Mouse (Mus musculus): Measurements from ENCODE around the gene Vezt. TPM values are rescaled to one million over a fixed set of nuclear protein-coding genes. Genes with fewer than 3 reads are reported as not detected.

Vezt gene
- 30.0 and 33.2 TPM in 2 replicates for polyA plus RNA-seq (2016; fragmentation: Nextera tagmentation; extraction: Ambion mirVana)

GRCm38 (mm10) chr10:94035658-94036374 lies at the start of gene Vezt, which contains the start of gene Fgd6:
Vezt (minus strand) TSS chr10:94035817.
Fgd6 (plus strand) TSS chr10:94036001.
- Histone ChIP-seq H3K36me3 (no peaks in the 10 kb centered on the region), H3K4me1 (replicated peaks) (peaks cover 20% of the 10 kb centered on the region), H3K27ac (peak within 1 kb of the TSS; percentile 73), H3K27me3 (no peaks in the 10 kb centered on the region), H3K9ac (replicated peaks) (peak within 1 kb of the TSS; percentile 84), H3K4me2 (peak within 1 kb of the TSS; percentile 74), H3K9me3 (no peaks in the 10 kb centered on the region), H3K4me3 (replicated peaks) (peak within 1 kb of the TSS; percentile 69)
- WGBS, result 0% methylated on average over 77 of the region's 77 CpGs
- ATAC-seq (ENCODE audit: insufficient number of reproducible peaks, insufficient read depth, low FRiP score, low TSS enrichment, low read depth), result peak; percentile 98

GRCm38 (mm10) chr10:94082040-94082734 lies 46.6 kb upstream of the Vezt start:
- H3K9me3 ChIP-seq, result no peaks in the 10 kb centered on the region
- no peak overlapping the region for H3K4me2 ChIP-seq
- no peaks in the 10 kb centered on the region for H3K27me3 ChIP-seq
- WGBS, result 54% methylated on average over 7 of the region's 7 CpGs
- H3K9ac ChIP-seq (replicated peaks), result no peak overlapping the region
- no peak for ATAC-seq (ENCODE audit: insufficient number of reproducible peaks, insufficient read depth, low FRiP score, low TSS enrichment, low read depth)
- H3K4me1 ChIP-seq (replicated peaks), result peaks cover 9% of the 10 kb centered on the region; the same call in 1 of the 2 replicates
- H3K4me3 ChIP-seq (replicated peaks), result no peak overlapping the region
- peak overlapping the region; percentile 41; the same call in 1 of the 2 replicates for H3K27ac ChIP-seq
- no peaks in the 10 kb centered on the region for H3K36me3 ChIP-seq

GRCm38 (mm10) chr10:94080740-94081139 lies 45.1 kb upstream of the Vezt start:
- H3K4me1 ChIP-seq (replicated peaks), result peaks cover 9% of the 10 kb centered on the region; the same call in 1 of the 2 replicates
- H3K4me2 ChIP-seq, result no peak overlapping the region
- 59% methylated on average over 3 of the region's 3 CpGs for WGBS
- H3K36me3 ChIP-seq, result no peaks in the 10 kb centered on the region
- H3K27ac ChIP-seq, result no peak overlapping the region
- ATAC-seq (ENCODE audit: insufficient number of reproducible peaks, insufficient read depth, low FRiP score, low TSS enrichment, low read depth), result no peak
- no peaks in the 10 kb centered on the region for H3K9me3 ChIP-seq
- no peak overlapping the region for H3K9ac ChIP-seq (replicated peaks)
- no peaks in the 10 kb centered on the region for H3K27me3 ChIP-seq
- no peak overlapping the region for H3K4me3 ChIP-seq (replicated peaks)

GRCm38 (mm10) chr10:94076966-94077825 lies 41.6 kb upstream of the Vezt start:
- ATAC-seq (ENCODE audit: insufficient number of reproducible peaks, insufficient read depth, low FRiP score, low TSS enrichment, low read depth), result no peak
- Histone ChIP-seq H3K36me3 (peaks cover 10% of the 10 kb centered on the region; the same call in 1 of the 2 replicates), H3K4me2 (no peak overlapping the region), H3K4me1 (replicated peaks) (peaks cover 20% of the 10 kb centered on the region), H3K4me3 (replicated peaks) (no peak overlapping the region), H3K9ac (replicated peaks) (no peak overlapping the region), H3K9me3 (0 out of 2 replicates have a peak, but pooled peaks cover 6% of the 10 kb centered on the region), H3K27me3 (no peaks in the 10 kb centered on the region), H3K27ac (peak overlapping the region; percentile 18; the same call in 1 of the 2 replicates)
- WGBS, result 69% methylated on average over 14 of the region's 14 CpGs

GRCm38 (mm10) chr10:94072916-94073465 lies 37.4 kb upstream of the Vezt start:
- peaks cover 25% of the 10 kb centered on the region for H3K4me1 ChIP-seq (replicated peaks)
- no peak overlapping the region; the same call in 1 of the 2 replicates for H3K9ac ChIP-seq (replicated peaks)
- 0 out of 2 replicates have a peak, but pooled peaks cover 6% of the 10 kb centered on the region for H3K9me3 ChIP-seq
- no peak overlapping the region for H3K4me3 ChIP-seq (replicated peaks)
- H3K27me3 ChIP-seq, result no peaks in the 10 kb centered on the region
- peaks cover 10% of the 10 kb centered on the region; the same call in 1 of the 2 replicates for H3K36me3 ChIP-seq
- peak overlapping the region; percentile 83 for H3K27ac ChIP-seq
- no peak for ATAC-seq (ENCODE audit: insufficient number of reproducible peaks, insufficient read depth, low FRiP score, low TSS enrichment, low read depth)
- WGBS, result 70% methylated on average over 4 of the region's 4 CpGs
- H3K4me2 ChIP-seq, result no peak overlapping the region

GRCm38 (mm10) chr10:94072261-94072915 lies 36.8 kb upstream of the Vezt start:
- Histone ChIP-seq H3K27me3 (no peaks in the 10 kb centered on the region), H3K9me3 (0 out of 2 replicates have a peak, but pooled peaks cover 6% of the 10 kb centered on the region), H3K4me2 (no peak overlapping the region), H3K4me3 (replicated peaks) (no peak overlapping the region), H3K9ac (replicated peaks) (no peak overlapping the region; the same call in 1 of the 2 replicates), H3K4me1 (replicated peaks) (peaks cover 25% of the 10 kb centered on the region), H3K27ac (peak overlapping the region; percentile 83), H3K36me3 (peaks cover 10% of the 10 kb centered on the region; the same call in 1 of the 2 replicates)
- ATAC-seq (ENCODE audit: insufficient number of reproducible peaks, insufficient read depth, low FRiP score, low TSS enrichment, low read depth), result no peak; the same call in 1 of the 2 replicates
- 40% methylated on average over 10 of the region's 10 CpGs for WGBS

GRCm38 (mm10) chr10:94071641-94072040 lies 36.0 kb upstream of the Vezt start:
- Histone ChIP-seq H3K9me3 (0 out of 2 replicates have a peak, but pooled peaks cover 6% of the 10 kb centered on the region), H3K4me1 (replicated peaks) (peaks cover 25% of the 10 kb centered on the region), H3K36me3 (peaks cover 10% of the 10 kb centered on the region; the same call in 1 of the 2 replicates), H3K9ac (replicated peaks) (no peak overlapping the region), H3K4me2 (no peak overlapping the region), H3K4me3 (replicated peaks) (no peak overlapping the region), H3K27ac (peak overlapping the region; percentile 83; the same call in 1 of the 2 replicates), H3K27me3 (no peaks in the 10 kb centered on the region)
- no peak for ATAC-seq (ENCODE audit: insufficient number of reproducible peaks, insufficient read depth, low FRiP score, low TSS enrichment, low read depth)
- WGBS, result 54% methylated on average over 7 of the region's 7 CpGs

- Histone ChIP-seq H3K27me3 (no peaks in the 10 kb centered on the region), H3K4me3 (replicated peaks) (no peak overlapping the region), H3K9me3 (no peaks in the 10 kb centered on the region), H3K9ac (replicated peaks) (no peak overlapping the region), H3K4me1 (replicated peaks) (peaks cover 33% of the 10 kb centered on the region), H3K27ac (peak overlapping the region; percentile 53; the same call in 1 of the 2 replicates), H3K36me3 (no peaks in the 10 kb centered on the region), H3K4me2 (no peak overlapping the region)
- WGBS, result 76% methylated on average over 5 of the region's 5 CpGs
- ATAC-seq (ENCODE audit: insufficient number of reproducible peaks, insufficient read depth, low FRiP score, low TSS enrichment, low read depth), result no peak
Observed at GRCm38 (mm10) chr10:94068701-94069100, 33.1 kb upstream of the Vezt start.

GRCm38 (mm10) chr10:94066896-94067295 lies 31.3 kb upstream of the Vezt start:
- H3K9ac ChIP-seq (replicated peaks), result no peak overlapping the region
- H3K4me1 ChIP-seq (replicated peaks), result peaks cover 23% of the 10 kb centered on the region
- no peaks in the 10 kb centered on the region for H3K36me3 ChIP-seq
- no peaks in the 10 kb centered on the region for H3K27me3 ChIP-seq
- no peak for ATAC-seq (ENCODE audit: insufficient number of reproducible peaks, insufficient read depth, low FRiP score, low TSS enrichment, low read depth)
- no peaks in the 10 kb centered on the region for H3K9me3 ChIP-seq
- WGBS, result 71% methylated on average over 3 of the region's 3 CpGs
- H3K4me3 ChIP-seq (replicated peaks), result no peak overlapping the region
- no peak overlapping the region for H3K4me2 ChIP-seq
- no peak overlapping the region for H3K27ac ChIP-seq

GRCm38 (mm10) chr10:94062357-94062756 lies 26.7 kb upstream of the Vezt start:
- 74% methylated on average over 5 of the region's 5 CpGs for WGBS
- ATAC-seq (ENCODE audit: insufficient number of reproducible peaks, insufficient read depth, low FRiP score, low TSS enrichment, low read depth), result no peak
- Histone ChIP-seq H3K4me3 (replicated peaks) (no peak overlapping the region), H3K9me3 (no peaks in the 10 kb centered on the region), H3K27ac (no peak overlapping the region), H3K4me2 (no peak overlapping the region), H3K36me3 (no peaks in the 10 kb centered on the region), H3K4me1 (replicated peaks) (peaks cover 36% of the 10 kb centered on the region), H3K9ac (replicated peaks) (no peak overlapping the region), H3K27me3 (no peaks in the 10 kb centered on the region)

Measured in limb, embryonic 12.5 days (tissue).